Mouse (Mus musculus) cerebellum, adult 2 months (tissue): ENCODE measurements around the gene Tspan14.

Experiments used
- CTCF ChIP-seq: fragments of 200-500 bp; IDR thresholded peaks from 2 replicates; pipeline ENCODE4 v1.5.1; 2011; ENCODE audit warnings: low read depth, mild to moderate bottlenecking, control low read depth, low read length, moderate library complexity, borderline replicate concordance; ENCODE audit not compliant: insufficient read depth
- POLR2A ChIP-seq: fragments of 200-500 bp; IDR thresholded peaks from 2 replicates; pipeline ENCODE4 v1.6.1; 2011; ENCODE audit warnings: low read length, control low read depth, borderline replicate concordance; ENCODE audit not compliant: insufficient read depth

DNA sequence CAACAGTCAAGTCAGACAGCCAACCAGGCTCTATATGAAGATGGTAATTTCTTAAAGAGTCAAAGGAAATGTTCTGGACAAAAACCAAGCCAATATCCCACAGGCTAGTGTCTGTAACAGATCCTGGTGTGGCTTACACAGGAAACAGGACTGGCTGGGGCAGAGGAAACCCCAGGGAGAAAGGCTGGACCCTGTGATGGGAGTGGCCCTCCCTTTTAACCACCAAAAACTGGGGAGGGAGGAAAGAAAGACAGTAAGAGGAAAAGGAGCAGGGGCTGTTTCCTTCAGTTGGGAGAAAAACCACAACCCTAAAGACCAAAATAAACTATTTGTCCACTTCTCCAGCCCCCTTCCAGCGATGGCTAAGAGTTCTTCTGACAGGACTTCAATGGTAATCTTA is 11.5 kb downstream of the Tspan14 start:
- no peak for TF ChIP-seq POLR2A
- TF ChIP-seq CTCF, result no peak
